Mouse (Mus musculus) retina, postnatal 7 days (tissue): Measurements from ENCODE around the gene Rin2.

ENCODE experiments used
- DNase-seq: peaks from one replicate; pipeline ENCODE4 v3.0.0-alpha.2; 2012; ENCODE audit warnings: low read depth, low spot score

The Rin2 gene

GRCm38 (mm10) chr2:145788562-145789346, 113.7 kb downstream of the Rin2 start:
- DNase-seq = no peak

GRCm38 (mm10) chr2:145793702-145794101, 118.7 kb downstream of the Rin2 start:
- DNase-seq = no peak

- DNase-seq = no peak
Measured at GRCm38 (mm10) chr2:145794318-145794954, 119.4 kb downstream of the Rin2 start.

GRCm38 (mm10) chr2:145797851-145798250, 122.8 kb downstream of the Rin2 start:
- no peak for DNase-seq

GRCm38 (mm10) chr2:145798954-145799353, 123.9 kb downstream of the Rin2 start:
- DNase-seq = no peak

- no peak for DNase-seq
Measured at GRCm38 (mm10) chr2:145801322-145802052, 126.5 kb downstream of the Rin2 start.

GRCm38 (mm10) chr2:145802626-145803025, 127.6 kb downstream of the Rin2 start:
- DNase-seq = no peak

- no peak for DNase-seq
Measured at GRCm38 (mm10) chr2:145803822-145804342, 128.9 kb downstream of the Rin2 start.

GRCm38 (mm10) chr2:145804524-145804923, 129.5 kb downstream of the Rin2 start:
- no peak for DNase-seq

- DNase-seq = no peak
Measured at GRCm38 (mm10) chr2:145807276-145807675, 132.3 kb downstream of the Rin2 start.

- DNase-seq = no peak
Measured at GRCm38 (mm10) chr2:145808251-145808650, 133.2 kb downstream of the Rin2 start.

- no peak for DNase-seq
Measured at GRCm38 (mm10) chr2:145808667-145809066, 133.7 kb downstream of the Rin2 start.

GRCm38 (mm10) chr2:145810676-145811075, 135.7 kb downstream of the Rin2 start:
- no peak for DNase-seq

GRCm38 (mm10) chr2:145812818-145813217, 137.8 kb downstream of the Rin2 start:
- no peak for DNase-seq

- no peak for DNase-seq
Measured at GRCm38 (mm10) chr2:145817195-145817594, 142.2 kb downstream of the Rin2 start.

GRCm38 (mm10) chr2:145822013-145822782, 147.2 kb downstream of the Rin2 start:
- DNase-seq = no peak

GRCm38 (mm10) chr2:145822783-145823729, 148.0 kb downstream of the Rin2 start:
- DNase-seq = no peak

- no peak for DNase-seq
Measured at GRCm38 (mm10) chr2:145824749-145825148, 149.7 kb downstream of the Rin2 start.

GRCm38 (mm10) chr2:145825221-145825620, 150.2 kb downstream of the Rin2 start:
- DNase-seq = no peak

- DNase-seq = no peak
Measured at GRCm38 (mm10) chr2:145827930-145828329, 152.9 kb downstream of the Rin2 start.
